Mouse (Mus musculus) cerebellum, postnatal 4 days (tissue): ENCODE results near the gene Igfbp1.

ENCODE experiments used
- DNase-seq, 2 experiments: peaks; one replicate each; pipeline ENCODE4 v3.0.0; 2022; ENCODE audit warnings: low spot score in 2 of 2, mixed read lengths in 1 of 2

Gene Igfbp1

GRCm38 (mm10) chr11:7197491-7197941 lies at the start of gene Igfbp1:
Gene Igfbp1 (plus strand): TSS chr11:7197782.
- DNase-seq = no peak

- no peak for DNase-seq
Measured at GRCm38 (mm10) chr11:7147945-7148344, 49.6 kb upstream of the Igfbp1 start.

GRCm38 (mm10) chr11:7149471-7149870 lies 48.1 kb upstream of the Igfbp1 start:
- no peak for DNase-seq

- peak in 1 of 2 experiments; percentile 28 for DNase-seq
Measured at GRCm38 (mm10) chr11:7150511-7150910, 47.1 kb upstream of the Igfbp1 start.

GRCm38 (mm10) chr11:7152371-7152770 lies 45.2 kb upstream of the Igfbp1 start:
- DNase-seq = no peak

GRCm38 (mm10) chr11:7153081-7153480 lies 44.5 kb upstream of the Igfbp1 start:
- no peak for DNase-seq

GRCm38 (mm10) chr11:7156427-7156826 lies 41.2 kb upstream of the Igfbp1 start:
- no peak for DNase-seq

GRCm38 (mm10) chr11:7158196-7158595 lies 39.4 kb upstream of the Igfbp1 start:
- DNase-seq = no peak

- no peak for DNase-seq
Measured at GRCm38 (mm10) chr11:7160146-7160545, 37.4 kb upstream of the Igfbp1 start.

GRCm38 (mm10) chr11:7160637-7161101 lies 36.9 kb upstream of the Igfbp1 start:
- no peak for DNase-seq

GRCm38 (mm10) chr11:7161502-7162174 lies 35.9 kb upstream of the Igfbp1 start:
- peak in 1 of 2 experiments; percentile 39 for DNase-seq

GRCm38 (mm10) chr11:7164416-7164815 lies 33.2 kb upstream of the Igfbp1 start:
- DNase-seq = no peak

GRCm38 (mm10) chr11:7169645-7170044 lies 27.9 kb upstream of the Igfbp1 start:
- no peak for DNase-seq

GRCm38 (mm10) chr11:7173664-7174063 lies 23.9 kb upstream of the Igfbp1 start:
- DNase-seq = no peak

GRCm38 (mm10) chr11:7178724-7179123 lies 18.9 kb upstream of the Igfbp1 start:
- no peak for DNase-seq

- no peak for DNase-seq
Measured at GRCm38 (mm10) chr11:7179276-7179675, 18.3 kb upstream of the Igfbp1 start.

GRCm38 (mm10) chr11:7182409-7183042 lies 15.1 kb upstream of the Igfbp1 start:
- DNase-seq = no peak

- DNase-seq = no peak
Measured at GRCm38 (mm10) chr11:7184420-7184819, 13.2 kb upstream of the Igfbp1 start.

- DNase-seq = no peak
Measured at GRCm38 (mm10) chr11:7187472-7187871, 10.1 kb upstream of the Igfbp1 start.

GRCm38 (mm10) chr11:7188469-7188868 lies 9.1 kb upstream of the Igfbp1 start, which contains the start of gene Gm11985:
Gene Gm11985 (minus strand): TSS chr11:7188569.
- no peak for DNase-seq

- DNase-seq = no peak
Measured at GRCm38 (mm10) chr11:7192710-7193109, 4.9 kb upstream of the Igfbp1 start.

- no peak for DNase-seq
Measured at GRCm38 (mm10) chr11:7193134-7193533, 4.4 kb upstream of the Igfbp1 start.
